Mouse (Mus musculus) stomach, postnatal 0 days (tissue): ENCODE measurements at regions not wholly inside any gene's neighbourhood (a gene's known extent, or its start where the extent isn't known, plus 50 kb on each side); places are given as distances from the start of the nearest gene placed in this dataset.
A peak's percentile ranks its signal among the peaks of the same experiment; 100 is the strongest.

Experiments
- ATAC-seq: fragments of 200-750 bp; cut with Nextera tagmentation; 2 replicates; pipeline ENCODE4 v1.8.0; 2017; ENCODE audit not compliant: low FRiP score, low TSS enrichment
- DNase-seq: peaks from one replicate; pipeline ENCODE4 v3.0.0-alpha.2; 2016; ENCODE audit warnings: low spot score
- H3K27ac ChIP-seq: fragments of 300-500 bp; sonication (generic); replicated peaks from 2 replicates; pipeline ENCODE4 v1.5.1; 2014; ENCODE audit warnings: mild to moderate bottlenecking, control low read depth
- H3K27me3 ChIP-seq: fragments of 300-500 bp; sonication (generic); 2 replicates; pipeline ENCODE4 v1.6.1; 2014; ENCODE audit warnings: low read length; ENCODE audit not compliant: control insufficient read depth, insufficient read depth
- H3K36me3 ChIP-seq: fragments of 300-500 bp; sonication (generic); 2 replicates; pipeline ENCODE4 v1.6.1; 2014; ENCODE audit warnings: low read length, mixed read lengths; ENCODE audit not compliant: control insufficient read depth, insufficient read depth
- H3K4me1 ChIP-seq: fragments of 300-500 bp; sonication (generic); replicated peaks from 2 replicates; pipeline ENCODE4 v1.6.1; 2014; ENCODE audit warnings: antibody characterized with exemption; ENCODE audit not compliant: control insufficient read depth, insufficient read depth
- H3K4me2 ChIP-seq: fragments of 300-500 bp; sonication (generic); replicated peaks from 2 replicates; pipeline ENCODE4 v1.6.1; 2014; ENCODE audit warnings: low read depth, mild to moderate bottlenecking, control low read depth, moderate library complexity
- H3K4me3 ChIP-seq: fragments of 300-500 bp; sonication (generic); 2 replicates; pipeline ENCODE4 v1.5.1; 2014; ENCODE audit warnings: low read depth, low read length, control low read depth
- H3K9ac ChIP-seq: fragments of 300-500 bp; sonication (generic); 2 replicates; pipeline ENCODE4 v1.6.1; 2014; ENCODE audit warnings: mild to moderate bottlenecking, low read length, control low read depth, mixed read lengths
- H3K9me3 ChIP-seq: fragments of 300-500 bp; sonication (generic); 2 replicates; pipeline ENCODE4 v1.6.1; 2016; ENCODE audit warnings: low read length; ENCODE audit not compliant: control insufficient read depth
- CTCF ChIP-seq: IDR thresholded peaks from 2 replicates; pipeline ENCODE4 v1.5.1; 2016; ENCODE audit warnings: antibody characterized with exemption, low read depth, mild to moderate bottlenecking, moderate library complexity
- EP300 ChIP-seq: optimal IDR thresholded peaks from 2 replicates; pipeline ENCODE3; 2016; ENCODE audit warnings: antibody characterized with exemption
- WGBS: fragments of 180-500 bp; shearing (Covaris S2); extraction: QIAGEN DNeasy Blood & Tissue Kit; methylation state at CpG from one replicate; pipeline ENCODE4 v1.1.7; 2014; 5-methylcytosine and 5-hydroxymethylcytosine counted together

DNA sequence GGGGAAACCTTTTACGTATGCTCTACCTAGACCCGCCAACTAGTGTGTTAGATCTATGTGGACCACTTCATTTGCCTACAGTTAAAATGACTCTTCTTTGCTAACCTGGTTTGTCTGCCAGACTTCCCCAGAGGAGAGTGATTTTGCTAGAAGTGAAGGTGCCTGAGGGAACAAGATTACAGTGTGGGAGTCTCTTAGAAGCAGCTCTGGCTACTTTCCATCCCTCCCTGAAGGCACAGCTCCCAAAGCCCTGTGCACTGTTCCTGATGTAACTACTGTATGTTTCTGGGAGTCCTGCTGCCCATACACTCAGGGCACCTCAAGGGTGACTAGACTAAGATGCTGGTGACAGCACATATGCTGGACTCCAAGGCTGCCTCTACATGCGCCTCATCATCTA lies 144.5 kb upstream of the Tnp1 start:
- H3K27ac ChIP-seq, result 0 out of 2 replicates have a peak overlapping the region, but pooled peaks have one; percentile 50
- H3K4me2 ChIP-seq, result no peak overlapping the region
- H3K4me1 ChIP-seq, result no peaks in the 10 kb centered on the region
- H3K4me3 ChIP-seq, result no peak overlapping the region
- H3K9ac ChIP-seq, result no peak overlapping the region
- no peaks in the 10 kb centered on the region for H3K27me3 ChIP-seq
- H3K9me3 ChIP-seq, result no peaks in the 10 kb centered on the region
- DNase-seq (no peak), ATAC-seq (no peak)
- H3K36me3 ChIP-seq, result no peaks in the 10 kb centered on the region
- WGBS, result 87% methylated on average over 3 of the region's 3 CpGs
- TF ChIP-seq EP300 (no peak), CTCF (no peak)

GRCm38 (mm10) chr1:73159405-73159976 lies 143.8 kb upstream of the Tnp1 start:
- peak; percentile 72; the same call in 1 of the 2 replicates for ATAC-seq

GRCm38 (mm10) chr1:73153438-73154097 lies 137.9 kb upstream of the Tnp1 start:
- ATAC-seq, result peak; percentile 24; the same call in 1 of the 2 replicates
- Histone ChIP-seq H3K4me3 (no peak overlapping the region), H3K27ac (no peak overlapping the region), H3K9ac (no peak overlapping the region), H3K4me2 (no peak overlapping the region), H3K27me3 (no peaks in the 10 kb centered on the region), H3K4me1 (no peaks in the 10 kb centered on the region), H3K9me3 (no peaks in the 10 kb centered on the region), H3K36me3 (no peaks in the 10 kb centered on the region)
- 47% methylated on average over 9 of the region's 9 CpGs for WGBS
- TF ChIP-seq CTCF (no peak), EP300 (no peak)
- DNase-seq, result no peak

More at GRCm38 (mm10) chr1:73159405-73159976, 143.8 kb upstream of the Tnp1 start:
- no peaks in the 10 kb centered on the region for H3K4me1 ChIP-seq
- no peak overlapping the region for H3K4me3 ChIP-seq
- peak; percentile 53 for TF ChIP-seq CTCF
- peak; percentile 62 for TF ChIP-seq EP300
- DNase-seq, result no peak
- no peaks in the 10 kb centered on the region for H3K9me3 ChIP-seq
- no peak overlapping the region for H3K9ac ChIP-seq
- H3K27me3 ChIP-seq, result no peaks in the 10 kb centered on the region
- H3K4me2 ChIP-seq, result no peak overlapping the region; the same call in 1 of the 2 replicates
- 57% methylated on average over 7 of the region's 7 CpGs for WGBS
- H3K36me3 ChIP-seq, result no peaks in the 10 kb centered on the region
- peak overlapping the region; percentile 70; the same call in 1 of the 2 replicates for H3K27ac ChIP-seq

DNA sequence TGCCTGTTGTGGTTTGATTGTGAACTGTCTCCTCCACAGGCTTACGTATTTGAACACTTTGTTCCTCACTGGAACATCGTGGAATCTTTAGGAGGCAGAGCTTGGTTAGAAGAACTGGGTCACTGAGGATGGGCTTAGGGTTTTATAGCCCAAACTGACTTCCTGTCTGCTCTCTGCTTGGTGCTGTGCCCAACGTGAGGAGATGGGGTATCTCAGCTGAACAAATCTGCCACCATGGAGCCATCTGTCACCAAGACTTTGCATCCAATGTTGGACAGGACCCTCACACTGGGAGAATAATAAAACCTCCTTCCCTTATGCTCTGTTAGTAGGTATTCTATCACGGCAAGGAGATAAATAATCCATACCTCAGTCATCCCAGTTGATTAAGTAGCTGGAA lies 134.2 kb upstream of the Tnp1 start:
- ATAC-seq (no peak), DNase-seq (no peak)
- H3K9ac ChIP-seq, result no peak overlapping the region
- no peak overlapping the region for H3K4me3 ChIP-seq
- H3K27ac ChIP-seq, result no peak overlapping the region
- no peaks in the 10 kb centered on the region for H3K36me3 ChIP-seq
- no peaks in the 10 kb centered on the region for H3K4me1 ChIP-seq
- no peak for TF ChIP-seq CTCF
- TF ChIP-seq EP300, result no peak
- no peaks in the 10 kb centered on the region for H3K9me3 ChIP-seq
- H3K27me3 ChIP-seq, result no peaks in the 10 kb centered on the region
- 81% methylated on average over 4 of the region's 4 CpGs for WGBS
- no peak overlapping the region for H3K4me2 ChIP-seq

- DNase-seq, result no peak
- WGBS, result 70% methylated on average over 8 of the region's 8 CpGs
Observed at GRCm38 (mm10) chr1:73142845-73143244, 127.1 kb upstream of the Tnp1 start.

More at GRCm38 (mm10) chr1:73142845-73143244, 127.1 kb upstream of the Tnp1 start:
- Histone ChIP-seq H3K27me3 (no peaks in the 10 kb centered on the region), H3K9ac (no peak overlapping the region), H3K27ac (no peak overlapping the region), H3K9me3 (no peaks in the 10 kb centered on the region), H3K4me1 (0 out of 2 replicates have a peak, but pooled peaks cover 4% of the 10 kb centered on the region), H3K36me3 (no peaks in the 10 kb centered on the region), H3K4me2 (no peak overlapping the region), H3K4me3 (no peak overlapping the region)
- no peak for ATAC-seq
- TF ChIP-seq CTCF (no peak), EP300 (no peak)
